ENCODE assay signal across 9 mouse cellular contexts in the genomic region with DNA sequence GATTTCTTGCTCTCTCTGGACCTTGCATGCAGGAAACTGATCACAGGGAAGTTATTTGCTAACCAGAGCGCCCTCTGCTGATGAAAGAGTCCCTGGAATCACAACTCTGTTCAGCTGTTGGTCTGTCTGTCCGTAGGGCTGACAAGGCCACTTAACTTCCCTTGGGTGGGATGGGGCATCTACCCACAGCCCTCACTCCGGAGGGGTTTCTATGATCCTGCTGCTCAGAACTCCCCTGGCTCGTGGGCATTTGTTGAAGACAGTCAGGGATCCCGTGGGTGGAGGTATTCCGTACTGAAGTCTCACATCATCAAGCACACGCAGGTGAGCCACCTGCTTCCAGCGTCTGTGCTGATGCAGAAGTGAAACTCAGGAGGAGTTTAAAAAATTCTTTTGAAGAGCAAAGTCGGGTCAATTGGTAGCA. TPM values are rescaled to one million over a fixed set of nuclear protein-coding genes. Genes with fewer than 3 reads are reported as not detected.
A peak's percentile ranks its signal among the peaks of the same experiment; 100 is the strongest.
DNase-seq lines count a peak whose midpoint lies in the region; ATAC-seq and TF ChIP-seq lines count a peak whose summit lies in the region.
"Had no signal": no experiment of that assay in that cellular context is flagged by ENCODE, and none has a peak within 500 bp of the region (broad histone marks: within the 10 kb centered on the region; RNA-seq: fewer than 3 reads in every experiment).

No protein-coding gene starts in this region.

- H3K9me3 ChIP-seq in hindbrain, embryonic 14.5 days (ENCODE audit: control insufficient read depth, low read length) = no peaks in the 10 kb centered on the region
- no peaks in the 10 kb centered on the region for H3K9me3 ChIP-seq in hindbrain, embryonic 16.5 days (ENCODE audit: control insufficient read depth, low read length)
- H3K9me3 ChIP-seq in ES-Bruce4 (replicated peaks; ENCODE audit: control insufficient read depth, insufficient read depth, low read length, poor library complexity, severe bottlenecking) = 0 out of 2 replicates have a peak, but pooled peaks cover 5% of the 10 kb centered on the region
- H3K9me3 ChIP-seq: embryonic facial prominence, embryonic 15.5 days had no signal

- no peaks in the 10 kb centered on the region for H3K36me3 ChIP-seq in hindbrain, embryonic 14.5 days (replicated peaks; ENCODE audit: control insufficient read depth, insufficient read depth)
- H3K36me3 ChIP-seq in hindbrain, embryonic 16.5 days (ENCODE audit: control insufficient read depth, insufficient read depth, low read length) = no peaks in the 10 kb centered on the region
- no peaks in the 10 kb centered on the region for H3K36me3 ChIP-seq in ES-Bruce4 (ENCODE audit: control insufficient read depth, insufficient read depth, low read length, poor library complexity, severe bottlenecking)
- H3K36me3 ChIP-seq: embryonic facial prominence, embryonic 15.5 days had no signal

- peak; percentile 53 for TF ChIP-seq CTCF in ES-Bruce4 (IDR thresholded peaks at IDR 0.05; ENCODE audit: low read depth, low read length)
- peak; percentile 79; the same call in 1 of the 2 replicates for TF ChIP-seq CTCF in brain, embryonic 14.5 days (IDR thresholded peaks at IDR 0.05; ENCODE audit: borderline replicate concordance, extremely low read depth, insufficient read depth, insufficient read length)

- WGBS in hindbrain, embryonic 14.5 days = 32% methylated on average over 9 of the region's 9 CpGs
- 33% methylated on average over 9 of the region's 9 CpGs for WGBS in hindbrain, embryonic 16.5 days

- no peak overlapping the region for H3K27ac ChIP-seq in hindbrain, embryonic 14.5 days
- no peak overlapping the region for H3K27ac ChIP-seq in hindbrain, embryonic 16.5 days (ENCODE audit: low read depth, low read length)
- H3K27ac ChIP-seq in ES-Bruce4 (ENCODE audit: insufficient read depth, low read length) = no peak overlapping the region
- H3K27ac ChIP-seq: embryonic facial prominence, embryonic 15.5 days had no signal

- ATAC-seq in hindbrain, embryonic 14.5 days (ENCODE audit: low FRiP score) = no peak
- ATAC-seq in hindbrain, embryonic 16.5 days = no peak
- ATAC-seq in neutrophil, adult 5-6 weeks (ENCODE audit: extremely low read depth, insufficient number of reproducible peaks, low FRiP score, poor library complexity, severe bottlenecking) = peak; percentile 68

- peaks cover 5% of the 10 kb centered on the region for H3K4me1 ChIP-seq in hindbrain, embryonic 14.5 days (replicated peaks; ENCODE audit: control insufficient read depth, insufficient read depth, low read length)
- no peaks in the 10 kb centered on the region for H3K4me1 ChIP-seq in hindbrain, embryonic 16.5 days (ENCODE audit: control insufficient read depth, insufficient read depth, low read depth, low read length)
- H3K4me1 ChIP-seq in ES-Bruce4 (ENCODE audit: control insufficient read depth, insufficient read depth, low read length) = no peaks in the 10 kb centered on the region

- no peak overlapping the region for H3K9ac ChIP-seq in hindbrain, embryonic 14.5 days
- H3K9ac ChIP-seq in hindbrain, embryonic 16.5 days (ENCODE audit: low read depth, low read length) = no peak overlapping the region
- no peak overlapping the region for H3K9ac ChIP-seq in ES-Bruce4 (ENCODE audit: low read depth, poor library complexity, severe bottlenecking)
- H3K9ac ChIP-seq: embryonic facial prominence, embryonic 15.5 days had no signal

- TF ChIP-seq EP300 in ES-Bruce4 (IDR thresholded peaks at IDR 0.05; ENCODE audit: insufficient read depth, low read depth, low read length) = no peak

- 0 out of 2 replicates have a peak, but pooled peaks cover 13% of the 10 kb centered on the region for H3K27me3 ChIP-seq in hindbrain, embryonic 14.5 days (ENCODE audit: control insufficient read depth, insufficient read depth, low read length)
- no peaks in the 10 kb centered on the region for H3K27me3 ChIP-seq in hindbrain, embryonic 16.5 days (replicated peaks; ENCODE audit: control insufficient read depth, insufficient read depth, low read length)
- no peaks in the 10 kb centered on the region for H3K27me3 ChIP-seq in ES-Bruce4 (ENCODE audit: control insufficient read depth, insufficient read depth, low read length, poor library complexity, severe bottlenecking)

- peak; percentile 85 for DNase-seq in hindbrain, embryonic 14.5 days (ENCODE audit: low spot score)
- peak; percentile 77 for DNase-seq in brain, embryonic 14.5 days (ENCODE audit: low read depth)
- peak; percentile 24 to 43 for DNase-seq in heart, adult 9 months (ENCODE audit: low spot score in 2 of 2)
- peak; percentile 30 to 40 for DNase-seq in left cerebral cortex, adult 8-10 months (ENCODE audit: low spot score in 2 of 2)
- DNase-seq in thymus, postnatal 25 days = peak; percentile 66

- no peak for TF ChIP-seq POLR2A in ES-Bruce4 (IDR thresholded peaks at IDR 0.05; ENCODE audit: insufficient read depth, low read length)
- no peak for TF ChIP-seq POLR2A in brain, embryonic 14.5 days (IDR thresholded peaks at IDR 0.05; ENCODE audit: borderline replicate concordance, extremely low read depth, insufficient read depth, insufficient read length, poor library complexity, severe bottlenecking)

- H3K4me2 ChIP-seq in hindbrain, embryonic 14.5 days (replicated peaks) = no peak overlapping the region
- H3K4me2 ChIP-seq in hindbrain, embryonic 16.5 days (ENCODE audit: low read length) = no peak overlapping the region
- H3K4me2 ChIP-seq: embryonic facial prominence, embryonic 15.5 days had no signal

- H3K4me3 ChIP-seq in hindbrain, embryonic 14.5 days (replicated peaks; ENCODE audit: low read length) = no peak overlapping the region
- H3K4me3 ChIP-seq in hindbrain, embryonic 16.5 days (ENCODE audit: low read length) = no peak overlapping the region
- no peak overlapping the region for H3K4me3 ChIP-seq in ES-Bruce4 (ENCODE audit: low read depth, low read length)
- H3K4me3 ChIP-seq: embryonic facial prominence, embryonic 15.5 days had no signal

RNA-seq across cellular contexts. Expression of gene Xylt1, which starts 4.9 kb away (rescaled TPM):
- 4.2 and 4.3 TPM in 2 replicates for polyA plus RNA-seq in hindbrain, embryonic 14.5 days (2014; fragmentation: Nextera tagmentation; extraction: Ambion mirVana)
- 2.9 TPM in 2 replicates for polyA plus RNA-seq in hindbrain, embryonic 16.5 days (2015; fragmentation: Nextera tagmentation; extraction: Ambion mirVana)
- polyA plus RNA-seq in ES-Bruce4 (2011; ENCODE audit: insufficient read depth, insufficient read length, low read depth, missing spikeins) = 1.0 and 1.2 TPM in 2 replicates
- 5.5 and 8.2 TPM in 2 replicates for polyA plus RNA-seq in brain, embryonic 14.5 days (2012; rRNA removed)
- 10 to 100 TPM; 46.8 to 52.9 (median 48.7) TPM for total RNA-seq in left cerebral cortex, adult 8-10 months (2022)
- total RNA-seq in neutrophil, adult 5-6 weeks (2017) = 118 and 138 TPM in 2 replicates

Comparison
In these comparisons a context has a peak if more than half of its experiments do, and no peak if none do; other contexts are left out.
1. DNase-seq: peak in every context shown above with its lines; median percentile 85 in hindbrain, embryonic 14.5 days; 77 in brain, embryonic 14.5 days; 66 in thymus, postnatal 25 days; 35 in left cerebral cortex, adult 8-10 months; 34 in heart, adult 9 months.